Mouse (Mus musculus) layer of hippocampus, postnatal 14 days (tissue): ENCODE results near the gene Ankzf1. TPM values are rescaled to one million over a fixed set of nuclear protein-coding genes. Genes with fewer than 3 reads are reported as not detected.

Source experiments
- DNase-seq, 2 experiments: peaks; one replicate each; pipeline ENCODE4 v3.0.0; 2021 to 2022; ENCODE audit warnings: low spot score in 2 of 2, mixed read lengths in 1 of 2
- total RNA-seq, 2 experiments: library from RNA; stranded (reverse); gene quantifications; 2 replicates each; pipeline ENCODE4 v1.2.3; 2021

Gene Ankzf1
- total RNA-seq, 2 experiments from 2014 or later: 19.5 to 21.1 TPM

GRCm38 (mm10) chr1:75187126-75187525 is 4.8 kb upstream of the Ankzf1 start:
- no peak for DNase-seq

DNA sequence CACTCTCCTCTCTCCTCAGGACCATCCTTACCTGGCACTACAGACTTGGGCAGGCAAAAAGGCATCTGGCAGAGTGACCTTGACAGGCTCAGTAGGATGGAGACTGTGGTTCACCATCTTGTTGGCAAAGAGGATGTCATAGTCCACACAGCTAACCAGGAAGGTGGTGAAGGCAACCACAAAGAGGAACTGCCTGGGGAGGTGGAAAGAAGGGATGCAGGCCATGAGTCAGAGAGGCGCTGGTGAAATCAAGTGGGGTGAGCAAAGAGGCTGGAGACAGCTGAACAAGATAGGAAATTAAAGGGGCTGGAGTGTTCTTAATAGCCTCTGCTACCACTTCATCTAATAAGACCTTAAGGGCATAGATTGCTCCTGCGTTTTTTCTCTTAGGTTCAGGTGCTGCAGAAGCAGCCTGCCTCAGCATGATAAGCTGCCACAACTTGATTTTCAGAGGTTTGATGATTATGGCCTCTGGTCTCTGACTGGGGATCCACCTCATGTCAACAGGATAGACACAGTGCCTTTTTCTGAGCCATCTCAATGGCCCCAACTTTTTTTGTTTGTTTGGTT is 4.0 kb upstream of the Ankzf1 start:
- DNase-seq: no peak

GRCm38 (mm10) chr1:75190577-75190976 is 1.4 kb upstream of the Ankzf1 start:
- no peak for DNase-seq

DNA sequence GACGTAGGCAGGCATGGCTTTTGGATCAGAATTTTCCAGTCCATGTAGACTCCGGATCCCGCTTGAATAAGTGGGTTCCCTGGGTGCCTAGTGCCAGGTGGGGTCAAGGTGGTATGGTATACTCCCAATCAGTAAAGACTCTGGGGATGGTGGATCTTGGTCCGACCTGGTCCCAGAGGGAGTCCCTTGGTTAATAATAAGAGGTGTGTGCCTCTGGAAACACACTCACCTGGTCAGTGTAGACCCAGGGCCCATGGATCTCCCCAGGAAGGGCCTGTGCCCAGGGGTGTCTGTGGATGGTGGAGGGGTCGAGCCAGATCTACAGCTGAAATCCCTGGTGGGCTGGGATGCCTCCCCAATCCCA is 711 bp upstream of the Ankzf1 start:
- DNase-seq: no peak

DNA sequence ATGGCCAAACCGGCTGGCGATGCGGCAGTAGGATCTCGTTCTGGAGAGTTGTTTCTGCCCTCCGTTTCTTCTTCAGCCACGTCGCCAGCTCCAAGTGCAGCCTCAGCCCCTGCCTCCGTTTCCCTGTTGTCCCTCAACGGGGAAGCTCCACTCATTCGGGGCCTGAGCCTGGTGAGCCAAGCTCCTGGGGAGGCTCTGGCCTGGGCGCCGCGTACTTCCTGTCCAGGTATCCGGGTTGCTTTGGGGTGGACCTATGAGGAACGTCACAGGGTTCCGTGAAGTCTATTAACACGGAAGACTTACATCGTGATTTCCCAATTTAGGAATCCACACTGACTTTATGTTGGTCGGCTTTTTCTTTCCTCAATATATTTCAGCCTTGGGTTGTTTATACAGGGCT is 501 bp downstream of the Ankzf1 start:
- DNase-seq: no peak

- no peak for DNase-seq
Observed at GRCm38 (mm10) chr1:75201236-75201635, 9.3 kb downstream of the Ankzf1 start.

- DNase-seq: no peak
Observed at GRCm38 (mm10) chr1:75208967-75209678, 17.2 kb downstream of the Ankzf1 start.

DNA sequence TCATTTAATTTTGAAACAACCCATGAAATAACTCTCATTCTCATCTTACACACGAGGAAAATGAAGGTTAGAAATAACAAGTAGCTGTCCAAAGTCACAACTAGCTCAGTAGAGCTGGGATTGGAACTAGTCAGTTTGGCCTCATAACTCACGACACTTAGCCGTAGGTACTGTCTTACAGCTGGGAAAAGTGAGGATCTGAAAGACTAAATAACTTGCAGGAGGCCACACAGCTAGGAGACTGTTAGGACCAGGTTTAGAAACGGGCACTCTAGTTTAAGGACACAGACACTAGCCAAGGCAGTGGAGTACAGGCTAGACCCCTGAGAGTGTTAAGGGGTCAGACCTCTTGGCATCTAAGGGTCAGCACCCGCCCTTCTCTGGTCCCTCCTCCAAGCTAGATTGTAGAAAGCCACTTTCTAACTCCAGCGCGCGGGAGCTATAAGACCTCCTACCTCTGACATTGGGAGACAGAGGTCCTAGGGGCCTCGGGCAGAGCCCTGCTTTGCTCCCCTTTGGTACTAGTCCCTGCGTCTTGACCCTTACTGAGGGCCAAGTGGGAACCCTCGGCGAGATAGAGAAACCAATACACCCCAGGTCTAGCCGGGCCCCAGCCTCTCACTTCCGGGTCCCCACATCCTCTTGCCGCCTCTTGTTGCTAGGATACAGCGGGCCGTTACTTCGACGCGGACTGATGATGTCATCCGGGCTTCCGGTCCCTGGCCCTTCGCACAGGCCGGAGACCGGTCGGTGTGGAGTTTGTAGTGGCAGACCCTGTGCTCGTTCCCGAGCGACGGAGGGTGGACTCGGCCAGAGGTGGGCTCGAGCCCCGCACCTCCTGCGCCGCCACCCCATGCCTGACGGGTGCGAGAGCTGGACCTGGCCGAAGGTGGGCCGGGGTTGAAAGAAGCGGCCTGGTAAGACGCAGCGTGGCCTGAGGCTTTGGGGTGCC is 18.5 kb downstream of the Ankzf1 start, which contains the start of the genes Glb1l and Stk16:
Gene Glb1l, minus strand, starts transcription at position 678 of the 952 bp plus-strand sequence.
Gene Stk16, plus strand, starts transcription at position 703 of the 952 bp plus-strand sequence.
- DNase-seq: peak; percentile 94 to 98

- no peak for DNase-seq
Observed at GRCm38 (mm10) chr1:75211141-75211708, 19.3 kb downstream of the Ankzf1 start.

DNA sequence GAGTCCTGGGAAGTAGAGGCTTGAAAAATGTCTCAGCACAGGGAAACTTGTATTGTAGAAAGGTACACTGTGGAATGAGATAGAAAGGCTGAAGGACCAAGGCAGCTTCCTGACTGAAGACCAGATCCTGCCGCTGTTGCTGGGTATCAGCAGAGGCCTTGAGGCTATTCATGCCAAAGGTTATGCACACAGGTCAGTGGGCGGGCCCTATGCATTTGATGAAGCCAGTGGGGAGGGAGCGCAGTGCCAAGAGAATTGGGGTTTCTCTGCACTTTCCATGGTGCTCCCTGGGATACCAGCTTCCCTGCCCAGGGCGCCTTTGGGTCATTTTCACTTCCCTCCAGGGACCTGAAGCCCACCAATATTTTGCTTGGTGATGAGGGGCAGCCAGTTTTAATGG is 20.6 kb downstream of the Ankzf1 start:
- DNase-seq: no peak

GRCm38 (mm10) chr1:75213096-75213495 is 21.1 kb downstream of the Ankzf1 start:
- no peak for DNase-seq

GRCm38 (mm10) chr1:75214442-75214841 is 22.5 kb downstream of the Ankzf1 start:
- no peak for DNase-seq

- DNase-seq: peak; percentile 66 to 85
Observed at GRCm38 (mm10) chr1:75214886-75215285, 22.9 kb downstream of the Ankzf1 start.

GRCm38 (mm10) chr1:75215785-75216184 is 23.8 kb downstream of the Ankzf1 start:
- no peak for DNase-seq

DNA sequence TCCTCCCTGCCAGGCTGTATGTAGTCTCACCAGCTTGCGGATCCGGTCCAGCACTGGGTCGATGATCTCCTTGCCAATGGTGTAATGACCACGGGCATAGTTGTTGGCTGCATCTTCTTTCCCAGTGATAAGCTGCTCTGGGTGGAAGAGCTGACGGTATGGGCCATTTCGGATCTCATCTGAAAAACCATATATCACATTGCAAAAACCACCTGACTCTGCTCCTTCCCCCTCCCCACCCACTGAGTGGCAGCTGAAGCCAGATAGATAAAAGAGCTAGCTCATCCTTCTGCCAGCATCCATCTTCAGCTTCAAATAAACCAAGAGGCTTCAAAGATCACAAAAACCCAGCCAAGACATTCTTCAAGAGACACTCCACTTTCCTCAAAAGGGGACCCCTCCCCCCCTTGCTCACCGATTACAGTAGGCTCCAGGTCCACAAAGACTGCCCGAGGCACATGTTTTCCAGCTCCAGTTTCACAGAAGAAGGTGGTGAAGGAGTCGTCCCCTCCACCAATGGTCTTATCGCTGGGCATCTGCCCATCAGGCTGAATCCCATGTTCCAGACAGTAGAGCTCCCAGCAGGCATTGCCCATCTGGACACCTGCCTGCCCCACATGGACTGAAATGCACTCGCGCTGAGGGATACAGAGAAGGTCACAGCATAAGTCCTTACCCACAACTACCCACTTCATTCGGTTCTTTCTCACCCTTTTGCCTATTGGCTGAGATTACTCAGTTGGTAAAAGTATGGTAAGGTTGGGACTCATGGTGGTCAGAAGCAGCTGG is 25.0 kb downstream of the Ankzf1 start:
- no peak for DNase-seq

GRCm38 (mm10) chr1:75217893-75218226 is 25.9 kb downstream of the Ankzf1 start:
- DNase-seq: no peak

DNA sequence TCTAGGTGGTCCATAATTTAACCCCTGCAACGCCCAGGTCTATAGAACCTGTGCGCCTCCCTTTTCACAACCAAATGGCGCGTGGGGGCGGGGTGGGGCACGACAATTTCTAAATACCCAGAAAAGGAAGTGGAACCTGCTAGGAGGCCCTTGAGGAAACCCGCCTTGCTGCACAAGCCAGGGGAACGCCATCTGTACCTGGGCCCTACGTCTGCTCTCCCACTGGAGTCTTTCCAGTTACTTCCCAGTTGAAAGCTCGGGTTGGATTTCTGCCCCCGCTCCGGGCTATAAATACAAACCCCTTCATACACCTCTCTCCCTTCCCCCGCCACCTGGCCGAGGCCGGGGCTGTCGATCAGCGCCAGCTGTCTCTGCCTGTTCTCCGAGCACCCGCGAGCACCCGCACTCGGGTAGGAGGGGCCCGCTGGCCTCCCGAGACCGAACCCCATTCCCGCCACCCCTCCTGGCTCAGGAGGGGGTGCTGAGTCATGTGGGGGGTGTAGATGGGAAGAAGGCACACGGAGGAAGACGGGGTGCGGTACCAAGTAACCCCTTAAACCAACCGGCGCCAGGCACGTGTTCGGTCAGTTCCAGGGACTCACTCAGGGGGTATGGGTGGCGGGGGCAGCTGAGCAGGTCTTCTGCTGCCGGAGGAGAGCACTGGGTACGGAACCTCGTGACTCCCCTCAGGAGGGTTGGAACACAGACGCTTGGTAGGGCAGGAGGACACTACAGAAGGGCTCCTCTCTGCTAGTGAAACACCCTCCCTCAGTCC is 26.5 kb downstream of the Ankzf1 start:
- peak; percentile 52 to 60 for DNase-seq

DNA sequence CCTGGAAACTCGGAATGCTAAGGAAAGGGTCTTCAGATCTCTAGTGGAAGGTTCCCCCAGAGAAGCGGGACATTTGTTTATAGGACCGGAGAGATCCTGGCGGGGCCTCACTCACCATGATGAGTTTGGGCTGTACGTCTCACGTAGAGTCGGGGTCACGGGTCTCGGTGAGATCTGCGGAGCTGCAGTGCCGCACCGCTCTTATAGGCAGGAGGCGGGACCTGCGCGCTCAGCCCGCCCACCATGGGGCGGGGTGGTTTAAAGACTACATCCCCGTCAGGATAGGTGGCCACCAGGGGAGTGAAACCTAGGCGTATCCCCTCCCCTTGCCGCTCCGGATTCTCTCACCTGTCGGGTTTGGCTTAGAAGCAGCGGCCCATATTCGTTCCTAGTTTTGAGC is 27.1 kb downstream of the Ankzf1 start:
- DNase-seq: peak; percentile 84 to 91

DNA sequence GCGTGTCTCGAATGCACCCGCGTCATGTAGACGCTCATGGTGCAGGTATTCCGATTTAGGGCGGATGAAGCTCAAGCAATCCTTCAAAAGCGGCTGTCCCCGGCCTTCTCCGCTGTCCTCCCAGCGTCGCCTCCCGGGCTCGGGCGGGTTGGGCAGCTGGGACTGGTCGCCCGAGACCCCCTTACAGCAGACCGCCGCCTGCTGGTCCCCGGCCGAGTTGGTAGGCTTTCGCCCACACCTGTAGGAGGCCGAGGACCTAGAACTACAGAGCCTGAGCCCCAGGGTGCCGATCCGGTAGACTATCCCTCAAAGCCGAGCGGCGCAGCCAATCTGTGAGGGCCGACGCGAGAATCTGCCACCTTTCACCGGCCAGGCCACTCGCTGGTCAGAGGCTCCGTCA is 27.6 kb downstream of the Ankzf1 start, which contains the start of gene Tuba4a:
Gene Tuba4a, minus strand, starts transcription at position 335 of the 400 bp plus-strand sequence.
- DNase-seq: no peak

GRCm38 (mm10) chr1:75221538-75221937 is 29.6 kb downstream of the Ankzf1 start:
- DNase-seq: no peak
